Mouse (Mus musculus) lung, postnatal 0 days (tissue): ENCODE measurements at regions not wholly inside any gene's neighbourhood (a gene's known extent, or its start where the extent isn't known, plus 50 kb on each side); places are given as distances from the start of the nearest gene placed in this dataset.

Experiments
- CTCF ChIP-seq: IDR thresholded peaks from 2 replicates; pipeline ENCODE4 v1.5.1; 2016; ENCODE audit warnings: antibody characterized with exemption, mild to moderate bottlenecking
- EP300 ChIP-seq: IDR thresholded peaks from 2 replicates; pipeline ENCODE4 v1.6.1; 2016; ENCODE audit warnings: antibody characterized with exemption, mild to moderate bottlenecking, control low read depth

- TF ChIP-seq EP300 (no peak), CTCF (no peak)
These were observed 57.7 kb upstream of the Tnrc6a start for GRCm38 (mm10) chr7:123065951-123066351.
